Mouse (Mus musculus): ENCODE results near the gene Fgf4. TPM values are rescaled to one million over a fixed set of nuclear protein-coding genes. Genes with fewer than 3 reads are reported as not detected.
"Not testable (repeated sequence)": the region's sequence is repeated elsewhere in the genome, so short reads cannot be mapped to it uniquely, and the experiment has no call there.

Fgf4 gene
- total and polyA plus RNA-seq, 3 experiments, result not detected

- not testable (repeated sequence) for H3K36me3 ChIP-seq (ENCODE audit: control insufficient read depth in 1 of 2, insufficient read depth in 2 of 2, low read length in 2 of 2); H3K4me1 ChIP-seq (ENCODE audit: control insufficient read depth in 1 of 2, insufficient read depth in 2 of 2, low read length in 2 of 2); H3K9me3 ChIP-seq (replicated peaks; ENCODE audit: insufficient read depth, low read length); H3K9ac ChIP-seq (ENCODE audit: control insufficient read depth, low read depth, low read length, poor library complexity, severe bottlenecking); H3K27ac ChIP-seq (ENCODE audit: control insufficient read depth, low read depth, low read length); H3K79me2 ChIP-seq (ENCODE audit: control insufficient read depth, insufficient read depth, low read length, poor library complexity); H3K4me3 ChIP-seq (ENCODE audit: control insufficient read depth in 1 of 2, insufficient read depth in 1 of 2, low read depth in 2 of 2, low read length in 2 of 2); H3K27me3 ChIP-seq (ENCODE audit: control insufficient read depth in 1 of 2, insufficient read depth in 2 of 2, low read length in 2 of 2)
- TF ChIP-seq CTCF (IDR thresholded peaks at IDR 0.05 in 2 of 3, conservative IDR thresholded peaks at IDR 0.05 in 1 of 3; ENCODE audit: control insufficient read depth in 1 of 3, insufficient read depth in 1 of 3, low read depth in 2 of 3, low read length in 3 of 3, poor library complexity in 1 of 3, severe bottlenecking in 1 of 3), result peak; percentile 28 to 49 (median 48)
- DNase-seq (ENCODE audit: low read depth, low spot score), result peak; percentile 59
These were observed 58.3 kb downstream of the Fgf4 start for GRCm38 (mm10) chr7:144905514-144905913.

- Histone ChIP-seq H3K27me3 (ENCODE audit: control insufficient read depth in 1 of 2, insufficient read depth in 2 of 2, low read length in 2 of 2) (no peaks in the 10 kb centered on the region), H3K79me2 (ENCODE audit: control insufficient read depth, insufficient read depth, low read length, poor library complexity) (no peaks in the 10 kb centered on the region), H3K9me3 (replicated peaks; ENCODE audit: insufficient read depth, low read length) (no peaks in the 10 kb centered on the region), H3K9ac (ENCODE audit: control insufficient read depth, low read depth, low read length, poor library complexity, severe bottlenecking) (peak overlapping the region; percentile 60), H3K4me3 (ENCODE audit: control insufficient read depth in 1 of 2, insufficient read depth in 1 of 2, low read depth in 2 of 2, low read length in 2 of 2) (peak overlapping the region; percentile 56 to 71), H3K27ac (ENCODE audit: control insufficient read depth, low read depth, low read length) (no peak overlapping the region), H3K36me3 (ENCODE audit: control insufficient read depth in 1 of 2, insufficient read depth in 2 of 2, low read length in 2 of 2) (no peaks in the 10 kb centered on the region), H3K4me1 (ENCODE audit: control insufficient read depth in 1 of 2, insufficient read depth in 2 of 2, low read length in 2 of 2) (peaks cover 0 to 2% of the 10 kb centered on the region in 2 experiments; a peak in 1 of 4 replicates)
- no peak for TF ChIP-seq GATA1 (IDR thresholded peaks at IDR 0.05; ENCODE audit: low read depth, low read length)
- TF ChIP-seq BHLHE40 (IDR thresholded peaks at IDR 0.05; ENCODE audit: borderline replicate concordance, low read depth, low read length), result no peak
- TF ChIP-seq SIN3A (IDR thresholded peaks at IDR 0.05; ENCODE audit: low read length), result peak; percentile 44; the same call in 1 of the 2 replicates
- TF ChIP-seq USF1 (IDR thresholded peaks at IDR 0.05; ENCODE audit: low read depth, low read length), result no peak
- no peak for TF ChIP-seq POLR2A (IDR thresholded peaks at IDR 0.05; ENCODE audit: control insufficient read depth in 1 of 2, insufficient read depth in 1 of 2, low read depth in 1 of 2, low read length in 2 of 2, poor library complexity in 1 of 2)
- no peak for TF ChIP-seq NRF1 (IDR thresholded peaks at IDR 0.05; ENCODE audit: insufficient read depth, low read depth, low read length, poor library complexity, severe bottlenecking)
- TF ChIP-seq SMC3 (IDR thresholded peaks at IDR 0.05; ENCODE audit: low read depth, low read length), result peak; percentile 52
- no peak for TF ChIP-seq ZC3H11A (IDR thresholded peaks at IDR 0.05; ENCODE audit: low read depth, low read length)
- peak; percentile 53 to 83 (median 64) for TF ChIP-seq CTCF (IDR thresholded peaks at IDR 0.05 in 2 of 3, conservative IDR thresholded peaks at IDR 0.05 in 1 of 3; ENCODE audit: control insufficient read depth in 1 of 3, insufficient read depth in 1 of 3, low read depth in 2 of 3, low read length in 3 of 3, poor library complexity in 1 of 3, severe bottlenecking in 1 of 3)
- TF ChIP-seq ZKSCAN1 (IDR thresholded peaks at IDR 0.05; ENCODE audit: low read depth, low read length), result no peak
- peak; percentile 40 for TF ChIP-seq RAD21 (IDR thresholded peaks at IDR 0.05; ENCODE audit: low read depth, low read length)
- TF ChIP-seq MAX (IDR thresholded peaks at IDR 0.05; ENCODE audit: low read length), result no peak
- peak; percentile 74 for DNase-seq (ENCODE audit: low read depth, low spot score)
These were observed 59.7 kb downstream of the Fgf4 start for GRCm38 (mm10) chr7:144906708-144907397.

GRCm38 (mm10) chr7:144907793-144908192 lies 60.6 kb downstream of the Fgf4 start:
- H3K4me3 ChIP-seq (ENCODE audit: control insufficient read depth in 1 of 2, insufficient read depth in 1 of 2, low read depth in 2 of 2, low read length in 2 of 2), result peak overlapping the region; percentile 44 to 54; a peak in 2 of 4 replicates
- peaks cover 0 to 2% of the 10 kb centered on the region in 2 experiments; a peak in 1 of 4 replicates for H3K4me1 ChIP-seq (ENCODE audit: control insufficient read depth in 1 of 2, insufficient read depth in 2 of 2, low read length in 2 of 2)
- H3K79me2 ChIP-seq (ENCODE audit: control insufficient read depth, insufficient read depth, low read length, poor library complexity), result no peaks in the 10 kb centered on the region
- no peaks in the 10 kb centered on the region for H3K9me3 ChIP-seq (replicated peaks; ENCODE audit: insufficient read depth, low read length)
- no peak overlapping the region for H3K27ac ChIP-seq (ENCODE audit: control insufficient read depth, low read depth, low read length)
- no peaks in the 10 kb centered on the region for H3K36me3 ChIP-seq (ENCODE audit: control insufficient read depth in 1 of 2, insufficient read depth in 2 of 2, low read length in 2 of 2)
- H3K27me3 ChIP-seq (ENCODE audit: control insufficient read depth in 1 of 2, insufficient read depth in 2 of 2, low read length in 2 of 2), result no peaks in the 10 kb centered on the region
- TF ChIP-seq RAD21 (IDR thresholded peaks at IDR 0.05; ENCODE audit: low read depth, low read length), result peak; percentile 24
- peak; percentile 54; the same call in 1 of the 2 replicates for TF ChIP-seq ETS1 (IDR thresholded peaks at IDR 0.05; ENCODE audit: low read depth, low read length)
- 0 out of 2 replicates have a peak, but pooled peaks have one; percentile 31 for TF ChIP-seq MAFK (IDR thresholded peaks at IDR 0.05; ENCODE audit: borderline replicate concordance, low read depth, low read length)
- TF ChIP-seq CTCF (IDR thresholded peaks at IDR 0.05 in 2 of 3, conservative IDR thresholded peaks at IDR 0.05 in 1 of 3; ENCODE audit: control insufficient read depth in 1 of 3, insufficient read depth in 1 of 3, low read depth in 2 of 3, low read length in 3 of 3, poor library complexity in 1 of 3, severe bottlenecking in 1 of 3), result peak in 2 of 3 experiments; percentile 32 to 50; a peak in 4 of 6 replicates
- TF ChIP-seq E2F4 (IDR thresholded peaks at IDR 0.05; ENCODE audit: borderline replicate concordance, low read depth, low read length), result no peak
- H3K9ac ChIP-seq (ENCODE audit: control insufficient read depth, low read depth, low read length, poor library complexity, severe bottlenecking), result no peak overlapping the region
- peak; percentile 77 for DNase-seq (ENCODE audit: low read depth, low spot score)
